25 mouse cellular contexts compared by ENCODE assay signal in genomic region chr12:86157166-86157565, GRCm38 (mm10).
DNase-seq lines count a peak whose midpoint lies in the region; ATAC-seq lines count a peak whose summit lies in the region.
"Had no signal": no experiment of that assay in that cellular context is flagged by ENCODE, and none has a peak within 500 bp of the region (broad histone marks: within the 10 kb centered on the region; RNA-seq: fewer than 3 reads in every experiment).

No protein-coding gene starts in this region.

- H3K36me3 ChIP-seq in intestine, embryonic 14.5 days (ENCODE audit: control insufficient read depth, insufficient read depth, low read length), result 0 out of 2 replicates have a peak, but pooled peaks cover 5% of the 10 kb centered on the region
- H3K36me3 ChIP-seq in intestine, embryonic 15.5 days, result no peaks in the 10 kb centered on the region
- no peaks in the 10 kb centered on the region for H3K36me3 ChIP-seq in forebrain, embryonic 16.5 days (ENCODE audit: control insufficient read depth, insufficient read depth)
- H3K36me3 ChIP-seq: kidney, embryonic 15.5 days; lung, embryonic 15.5 days had no signal

- no peak overlapping the region for H3K4me2 ChIP-seq in intestine, embryonic 14.5 days (ENCODE audit: low read length)
- H3K4me2 ChIP-seq in intestine, embryonic 15.5 days (replicated peaks), result no peak overlapping the region
- H3K4me2 ChIP-seq in forebrain, embryonic 16.5 days (ENCODE audit: low read length), result no peak overlapping the region
- H3K4me2 ChIP-seq: embryonic facial prominence, embryonic 15.5 days; hindbrain, embryonic 14.5 days; liver, embryonic 11.5 days; lung, embryonic 15.5 days; midbrain, embryonic 11.5 days had no signal

- 88% methylated on average over 8 of the region's 8 CpGs for WGBS in intestine, embryonic 14.5 days
- 89% methylated on average over 8 of the region's 8 CpGs for WGBS in intestine, embryonic 15.5 days
- 49% methylated on average over 8 of the region's 8 CpGs for WGBS in forebrain, embryonic 16.5 days

- no peaks in the 10 kb centered on the region for H3K27me3 ChIP-seq in intestine, embryonic 14.5 days (replicated peaks; ENCODE audit: control insufficient read depth, insufficient read depth, low read length)
- no peaks in the 10 kb centered on the region for H3K27me3 ChIP-seq in intestine, embryonic 15.5 days (replicated peaks)
- no peaks in the 10 kb centered on the region for H3K27me3 ChIP-seq in forebrain, embryonic 16.5 days (replicated peaks; ENCODE audit: control insufficient read depth, insufficient read depth, low read length)
- H3K27me3 ChIP-seq: embryonic facial prominence, embryonic 15.5 days; heart, embryonic 13.5 days; kidney, embryonic 15.5 days; lung, embryonic 15.5 days had no signal

- no peak for ATAC-seq in intestine, embryonic 14.5 days (replicated peaks; ENCODE audit: low FRiP score, low TSS enrichment, low read depth)
- no peak for ATAC-seq in intestine, embryonic 15.5 days
- ATAC-seq in forebrain, embryonic 16.5 days, result peak; percentile 30; the same call in 1 of the 2 replicates
- ATAC-seq in megakaryocyte, adult 5-6 weeks (ENCODE audit: poor library complexity, severe bottlenecking), result no peak
- ATAC-seq: midbrain, embryonic 16.5 days had no signal

- peaks cover 12% of the 10 kb centered on the region; the same call in 1 of the 2 replicates for H3K4me1 ChIP-seq in intestine, embryonic 14.5 days (replicated peaks; ENCODE audit: control insufficient read depth, insufficient read depth, low read length)
- peaks cover 17% of the 10 kb centered on the region for H3K4me1 ChIP-seq in intestine, embryonic 15.5 days (replicated peaks)
- peaks cover 37% of the 10 kb centered on the region for H3K4me1 ChIP-seq in forebrain, embryonic 16.5 days (replicated peaks; ENCODE audit: control insufficient read depth, insufficient read depth, low read length)

- H3K9me3 ChIP-seq in intestine, embryonic 14.5 days (ENCODE audit: control insufficient read depth, low read length), result no peaks in the 10 kb centered on the region
- H3K9me3 ChIP-seq in intestine, embryonic 15.5 days, result no peaks in the 10 kb centered on the region
- H3K9me3 ChIP-seq in forebrain, embryonic 16.5 days (ENCODE audit: control insufficient read depth, low read length), result no peaks in the 10 kb centered on the region
- H3K9me3 ChIP-seq: embryonic facial prominence, embryonic 15.5 days; kidney, embryonic 15.5 days; lung, embryonic 15.5 days had no signal

- H3K9ac ChIP-seq in intestine, embryonic 14.5 days (ENCODE audit: low read length), result no peak overlapping the region
- no peak overlapping the region for H3K9ac ChIP-seq in intestine, embryonic 15.5 days
- no peak overlapping the region for H3K9ac ChIP-seq in forebrain, embryonic 16.5 days (replicated peaks; ENCODE audit: low read depth, low read length)
- H3K9ac ChIP-seq: embryonic facial prominence, embryonic 15.5 days; heart, embryonic 13.5 days; hindbrain, embryonic 14.5 days; kidney, embryonic 15.5 days; lung, embryonic 15.5 days had no signal

- H3K4me3 ChIP-seq in intestine, embryonic 14.5 days (ENCODE audit: low read depth, low read length), result no peak overlapping the region
- no peak overlapping the region for H3K4me3 ChIP-seq in intestine, embryonic 15.5 days (replicated peaks)
- no peak overlapping the region for H3K4me3 ChIP-seq in forebrain, embryonic 16.5 days (replicated peaks; ENCODE audit: low read length)
- H3K4me3 ChIP-seq: embryonic facial prominence, embryonic 15.5 days; gastrocnemius, adult 2 months; heart, adult 2 months; heart, embryonic 13.5 days; kidney, embryonic 15.5 days; lung, embryonic 15.5 days had no signal

- peak; percentile 52 to 62 for DNase-seq in cerebellum, postnatal 25 days
- DNase-seq in cerebellum, postnatal 14 days, result no peak
- no peak for DNase-seq in intestine, embryonic 14.5 days (ENCODE audit: low spot score)
- no peak for DNase-seq in kidney, postnatal 36 days
- DNase-seq: adrenal gland, postnatal 25 days; B cell, adult 2 months; gastrocnemius, adult 2 months; gastrocnemius, postnatal 36 days; heart, adult 2 months; kidney, adult 18-20 months; kidney, postnatal 25 days; layer of hippocampus, adult 9-11 months; spleen, adult 18-20 months; thymus, postnatal 25 days had no signal

- H3K27ac ChIP-seq in intestine, embryonic 14.5 days (ENCODE audit: low read depth), result peak overlapping the region; percentile 19; the same call in 1 of the 2 replicates
- no peak overlapping the region for H3K27ac ChIP-seq in intestine, embryonic 15.5 days
- no peak overlapping the region for H3K27ac ChIP-seq in forebrain, embryonic 16.5 days (ENCODE audit: low read length)
- H3K27ac ChIP-seq: gastrocnemius, adult 2 months; heart, adult 2 months; hindbrain, embryonic 14.5 days had no signal

Comparison
In these comparisons a context has a peak if more than half of its experiments do, and no peak if none do; other contexts are left out.
1. DNase-seq: peak in cerebellum, postnatal 25 days (2 of 2); none in cerebellum, postnatal 14 days (0 of 2), intestine, embryonic 14.5 days (single experiment) and kidney, postnatal 36 days (0 of 2).